Comparison of ENCODE assay signal across 31 mouse cellular contexts in the genomic region with DNA sequence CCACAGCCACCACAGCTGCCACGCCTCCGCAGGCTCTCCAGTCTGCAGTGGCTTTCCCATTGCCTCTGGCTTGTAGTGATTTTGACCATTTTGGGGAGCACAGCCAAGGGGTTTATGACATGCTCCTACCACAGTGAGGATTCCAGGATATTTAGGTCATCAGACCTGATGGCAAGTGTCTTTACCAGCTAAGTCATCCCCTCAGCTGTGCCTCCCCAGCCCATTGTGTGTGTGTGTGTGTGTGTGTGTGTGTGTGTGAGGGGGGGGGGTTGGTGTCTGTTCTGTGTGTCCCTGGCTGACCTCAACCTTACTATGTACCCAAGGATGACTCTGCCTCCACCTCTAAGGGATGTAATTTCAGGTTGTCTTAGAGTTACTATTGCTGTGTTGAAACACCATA. TPM values are rescaled to one million over a fixed set of nuclear protein-coding genes. Genes with fewer than 3 reads are reported as not detected.
DNase-seq lines count a peak whose midpoint lies in the region; ATAC-seq and TF ChIP-seq lines count a peak whose summit lies in the region.
"Had no signal": no experiment of that assay in that cellular context is flagged by ENCODE, and none has a peak within 500 bp of the region (broad histone marks: within the 10 kb centered on the region; RNA-seq: fewer than 3 reads in every experiment).

No protein-coding gene starts in this region.

- no peaks in the 10 kb centered on the region for H3K36me3 ChIP-seq in neural tube, embryonic 11.5 days (ENCODE audit: control insufficient read depth, insufficient read depth, low read length)
- no peaks in the 10 kb centered on the region for H3K36me3 ChIP-seq in myocyte (ENCODE audit: control insufficient read depth, insufficient read depth)
- H3K36me3 ChIP-seq: embryonic facial prominence, embryonic 13.5 days; embryonic facial prominence, embryonic 15.5 days; forebrain, embryonic 10.5 days; forebrain, embryonic 12.5 days had no signal

- H3ac ChIP-seq in myocyte (ENCODE audit: control insufficient read depth, insufficient read length) = no peak overlapping the region

- no peak for ATAC-seq in neural tube, embryonic 11.5 days (ENCODE audit: insufficient read depth, low FRiP score, low TSS enrichment)
- ATAC-seq: activated CD4-positive, CD25-positive, alpha-beta regulatory T cell, adult 4 months; CD4-positive, CD25-positive, alpha-beta regulatory T cell, adult 4 months; forebrain, embryonic 14.5 days; forebrain, embryonic 16.5 days; Patski had no signal

- H3K27ac ChIP-seq in neural tube, embryonic 11.5 days (ENCODE audit: low read depth, low read length) = no peak overlapping the region
- peak overlapping the region; percentile 25 for H3K27ac ChIP-seq in bone marrow, adult 2 months (ENCODE audit: control insufficient read depth, insufficient read depth, low read depth, low read length, poor library complexity)
- H3K27ac ChIP-seq: embryonic facial prominence, embryonic 13.5 days; embryonic facial prominence, embryonic 15.5 days; forebrain, embryonic 10.5 days; forebrain, embryonic 12.5 days had no signal

- H3K4me3 ChIP-seq in neural tube, embryonic 11.5 days (ENCODE audit: low read depth, low read length) = no peak overlapping the region
- no peak overlapping the region for H3K4me3 ChIP-seq in bone marrow, adult 2 months (replicated peaks; ENCODE audit: control insufficient read depth, low read depth, low read length)
- no peak overlapping the region for H3K4me3 ChIP-seq in myocyte
- H3K4me3 ChIP-seq: embryonic facial prominence, embryonic 13.5 days; embryonic facial prominence, embryonic 15.5 days; erythroblast, embryonic 14.5 days; forebrain, embryonic 10.5 days; forebrain, embryonic 12.5 days had no signal

- no peak for TF ChIP-seq CTCF in bone marrow, adult 2 months (IDR thresholded peaks at IDR 0.05; ENCODE audit: control insufficient read depth, insufficient read depth, low read length)

- no peak overlapping the region for H3K4me2 ChIP-seq in neural tube, embryonic 11.5 days (ENCODE audit: low read depth)
- no peak overlapping the region for H3K4me2 ChIP-seq in myocyte (ENCODE audit: low read depth)
- H3K4me2 ChIP-seq: embryonic facial prominence, embryonic 13.5 days; embryonic facial prominence, embryonic 15.5 days; forebrain, embryonic 12.5 days had no signal

- DNase-seq in adrenal gland, postnatal 10 days = peak; percentile 0
- DNase-seq in adrenal gland, postnatal 4 days (ENCODE audit: low spot score in 2 of 2) = no peak
- DNase-seq in neural tube, embryonic 11.5 days (ENCODE audit: low spot score) = peak; percentile 2
- no peak for DNase-seq in neural tube, embryonic 10.5 days (ENCODE audit: extremely low spot score, low spot score)
- no peak for DNase-seq in cerebellum, postnatal 4 days (ENCODE audit: low spot score in 2 of 2)
- DNase-seq: adrenal gland, adult 8-10 months; adrenal gland, postnatal 25 days; cerebellum, adult 11 months; cerebellum, adult 18-20 months; cerebellum, adult 8-10 months; cerebellum, adult 9-11 months; cerebellum, postnatal 14 days; embryo, embryonic 11 days had no signal

- no peak overlapping the region for H3K9ac ChIP-seq in neural tube, embryonic 11.5 days (ENCODE audit: low read length)
- H3K9ac ChIP-seq: embryonic facial prominence, embryonic 13.5 days; embryonic facial prominence, embryonic 15.5 days; forebrain, embryonic 12.5 days had no signal

- no peaks in the 10 kb centered on the region for H3K4me1 ChIP-seq in neural tube, embryonic 11.5 days (ENCODE audit: control insufficient read depth, insufficient read depth, low read length)
- H3K4me1 ChIP-seq in bone marrow, adult 2 months (ENCODE audit: control insufficient read depth, insufficient read depth, low read length) = peaks cover 14% of the 10 kb centered on the region
- H3K4me1 ChIP-seq: embryonic facial prominence, embryonic 13.5 days; embryonic facial prominence, embryonic 15.5 days; forebrain, embryonic 12.5 days had no signal

- 95% methylated on average over 2 of the region's 2 CpGs for WGBS in neural tube, embryonic 11.5 days
- WGBS in bone marrow, adult 2 months = 56% methylated on average over 2 of the region's 2 CpGs

- H3K27me3 ChIP-seq in neural tube, embryonic 11.5 days (ENCODE audit: control insufficient read depth, insufficient read depth, low read length) = no peaks in the 10 kb centered on the region
- H3K27me3 ChIP-seq in myocyte (ENCODE audit: control insufficient read depth, insufficient read depth, insufficient read length) = no peaks in the 10 kb centered on the region
- H3K27me3 ChIP-seq: CH12.LX; embryonic facial prominence, embryonic 13.5 days; embryonic facial prominence, embryonic 15.5 days; forebrain, embryonic 12.5 days; Patski had no signal

- no peaks in the 10 kb centered on the region for H3K79me2 ChIP-seq in myocyte (ENCODE audit: control insufficient read depth, insufficient read depth)

- no peaks in the 10 kb centered on the region for H3K9me3 ChIP-seq in neural tube, embryonic 11.5 days (ENCODE audit: control insufficient read depth, low read length)
- H3K9me3 ChIP-seq: embryonic facial prominence, embryonic 15.5 days; forebrain, embryonic 12.5 days had no signal

- no peak for TF ChIP-seq POLR2A in bone marrow, adult 2 months (IDR thresholded peaks at IDR 0.05; ENCODE audit: borderline replicate concordance, control insufficient read depth, low read depth, low read length)
- TF ChIP-seq POLR2A in myocyte (IDR thresholded peaks at IDR 0.05; ENCODE audit: insufficient read length, low read depth) = no peak

TF ChIP-seq in myocyte, 11 proteins besides CTCF, POLR2A, EP300 and RAD21:
- no peak for TF ChIP-seq CEBPB (IDR thresholded peaks at IDR 0.05; ENCODE audit: insufficient read depth, poor library complexity, severe bottlenecking)
- TF ChIP-seq TCF3 (IDR thresholded peaks at IDR 0.05; ENCODE audit: insufficient read length, low read depth) = peak; percentile 66
- no peak for TF ChIP-seq REST (IDR thresholded peaks at IDR 0.05; ENCODE audit: insufficient read depth, insufficient read length)
- TF ChIP-seq MAX (IDR thresholded peaks at IDR 0.05; ENCODE audit: low read depth) = no peak
- peak; percentile 57 for TF ChIP-seq TCF12 (IDR thresholded peaks at IDR 0.05; ENCODE audit: insufficient read depth, poor library complexity, severe bottlenecking)
- TF ChIP-seq MYOD1 (IDR thresholded peaks at IDR 0.05; ENCODE audit: control insufficient read depth in 1 of 3, insufficient read length in 2 of 3, low read depth in 2 of 3) = peak in 2 of 3 experiments; percentile 51 to 79
- TF ChIP-seq MYOG (IDR thresholded peaks at IDR 0.05; ENCODE audit: control insufficient read depth in 1 of 3, insufficient read depth in 1 of 3, insufficient read length in 2 of 3, low read depth in 2 of 3) = peak; percentile 69 to 76 (median 73)
- peak; percentile 10 for TF ChIP-seq SRF (IDR thresholded peaks at IDR 0.05; ENCODE audit: control insufficient read depth, insufficient read length, low read depth)
- TF ChIP-seq POLR2AphosphoS2 (IDR thresholded peaks at IDR 0.05; ENCODE audit: insufficient read length, low read depth) = no peak
- TF ChIP-seq USF1 (IDR thresholded peaks at IDR 0.05; ENCODE audit: low read depth) = no peak
- TF ChIP-seq E2F4 (IDR thresholded peaks at IDR 0.05; ENCODE audit: insufficient read depth) = no peak
TF ChIP-seq in myocyte: peak in this region for 5.

RNA-seq across cellular contexts. Expression of a gene that starts 44.6 kb away (rescaled TPM):
- total RNA-seq in adrenal gland, postnatal 10 days (2021) = 10 to 100 TPM; 25.3 to 39.6 TPM
- total RNA-seq in adrenal gland, postnatal 4 days (2021) = 10 to 100 TPM; 28.4 to 31.7 TPM
- polyA plus RNA-seq in neural tube, embryonic 11.5 days (2014; fragmentation: Nextera tagmentation; extraction: Ambion mirVana) = 73.6 and 74.2 TPM in 2 replicates
- 204 and 219 TPM in 2 replicates for polyA plus RNA-seq in bone marrow, adult 2 months (2011; ENCODE audit: insufficient read depth, insufficient read length, low replicate concordance, missing spikeins)
- 124 TPM for polyA plus RNA-seq in myocyte (2012; fragmentation: generic; extraction: Trizol)

RNA-seq across cellular contexts. Expression of a gene that starts 54.5 kb away (rescaled TPM):
- under 1 TPM; 0.24 to 0.33 TPM for total RNA-seq in adrenal gland, postnatal 10 days (2021)
- not detected for total RNA-seq in adrenal gland, postnatal 4 days (2021)
- 0.09 TPM in 1 of 2 replicates, not detected in the other for polyA plus RNA-seq in neural tube, embryonic 11.5 days (2014; fragmentation: Nextera tagmentation; extraction: Ambion mirVana)
- not detected in 2 replicates for polyA plus RNA-seq in bone marrow, adult 2 months (2011; ENCODE audit: insufficient read depth, insufficient read length, low replicate concordance, missing spikeins)
- polyA plus RNA-seq in myocyte (2012; fragmentation: generic; extraction: Trizol) = not detected
- total RNA-seq: adrenal gland, adult 18-20 months; CH12.LX; common myeloid progenitor, adult 5-6 weeks; G1E had no signal
- polyA plus RNA-seq: brain, embryonic 14.5 days; CD4-positive, CD25-positive, alpha-beta regulatory T cell, adult 4 months; embryonic facial prominence, embryonic 11.5 days; erythroblast, embryonic 14.5 days; forebrain, embryonic 14.5 days; forebrain, embryonic 16.5 days; G1E; Patski had no signal

Comparison
In these comparisons a context has a peak if more than half of its experiments do, and no peak if none do; other contexts are left out.
1. DNase-seq: peak in adrenal gland, postnatal 10 days (single experiment) and neural tube, embryonic 11.5 days (single experiment); none in adrenal gland, postnatal 4 days (0 of 2), neural tube, embryonic 10.5 days (single experiment) and cerebellum, postnatal 4 days (0 of 2).